Mouse (Mus musculus) thymus, adult 18-20 months (tissue): Measurements from ENCODE around the gene Hist1h4a.

Experiments
- DNase-seq, 2 experiments: peaks; one replicate each; pipeline ENCODE4 v3.0.0; 2022; ENCODE audit warnings: mixed read lengths in 2 of 2

Hist1h4a gene

GRCm38 (mm10) chr13:23757921-23758320, 3.1 kb downstream of the Hist1h4a start:
- DNase-seq = no peak

- no peak for DNase-seq
Measured at GRCm38 (mm10) chr13:23757211-23757773, 3.7 kb downstream of the Hist1h4a start.

- DNase-seq = peak; percentile 75 to 93
Measured at GRCm38 (mm10) chr13:23756790-23757189, 4.2 kb downstream of the Hist1h4a start, which contains the start of gene Hist1h4b. Gene Hist1h4b (plus strand): TSS chr13:23757013.

GRCm38 (mm10) chr13:23755000-23755399, 6.0 kb downstream of the Hist1h4a start:
- DNase-seq = no peak

GRCm38 (mm10) chr13:23753314-23754078, 7.5 kb downstream of the Hist1h4a start:
- no peak for DNase-seq

GRCm38 (mm10) chr13:23752742-23753172, 8.3 kb downstream of the Hist1h4a start:
- peak in 1 of 2 experiments; percentile 23 for DNase-seq

- peak; percentile 65 to 85 for DNase-seq
Measured at GRCm38 (mm10) chr13:23752067-23752741, 8.8 kb downstream of the Hist1h4a start, which contains the start of gene Hist1h3b. Gene Hist1h3b (plus strand): TSS chr13:23752267.

- no peak for DNase-seq
Measured at GRCm38 (mm10) chr13:23751478-23751956, 9.5 kb downstream of the Hist1h4a start.

GRCm38 (mm10) chr13:23750839-23751477, 10.1 kb downstream of the Hist1h4a start, which contains the start of gene Hist1h2ab:
Gene Hist1h2ab (plus strand): TSS chr13:23751126.
- DNase-seq = peak; percentile 44 to 58

- DNase-seq = no peak
Measured at GRCm38 (mm10) chr13:23749563-23750121, 11.4 kb downstream of the Hist1h4a start.

- DNase-seq = no peak
Measured at GRCm38 (mm10) chr13:23747892-23748288, 13.1 kb downstream of the Hist1h4a start.

- no peak for DNase-seq
Measured at GRCm38 (mm10) chr13:23747081-23747891, 13.7 kb downstream of the Hist1h4a start.

- peak; percentile 52 to 68 for DNase-seq
Measured at GRCm38 (mm10) chr13:23746201-23747080, 14.6 kb downstream of the Hist1h4a start, which contains the start of gene Hist1h2bb. Gene Hist1h2bb (plus strand): TSS chr13:23746734.

- DNase-seq = peak; percentile 56 to 78
Measured at GRCm38 (mm10) chr13:23745381-23746161, 15.5 kb downstream of the Hist1h4a start, which contains the start of gene Hist1h3c. Gene Hist1h3c (minus strand): TSS chr13:23745602.

- DNase-seq = peak in 1 of 2 experiments; percentile 37
Measured at GRCm38 (mm10) chr13:23744421-23745380, 16.3 kb downstream of the Hist1h4a start.

- no peak for DNase-seq
Measured at GRCm38 (mm10) chr13:23743963-23744362, 17.1 kb downstream of the Hist1h4a start.

- no peak for DNase-seq
Measured at GRCm38 (mm10) chr13:23743215-23743614, 17.8 kb downstream of the Hist1h4a start.

GRCm38 (mm10) chr13:23742007-23742406, 19.0 kb downstream of the Hist1h4a start:
- DNase-seq = no peak
